Mouse (Mus musculus): Measurements from ENCODE around the gene Slc9a9. TPM values are rescaled to one million over a fixed set of nuclear protein-coding genes. Genes with fewer than 3 reads are reported as not detected.

Gene Slc9a9
- total RNA-seq, 2 experiments from 2014 or later: 5.9 to 8.5 TPM

DNA sequence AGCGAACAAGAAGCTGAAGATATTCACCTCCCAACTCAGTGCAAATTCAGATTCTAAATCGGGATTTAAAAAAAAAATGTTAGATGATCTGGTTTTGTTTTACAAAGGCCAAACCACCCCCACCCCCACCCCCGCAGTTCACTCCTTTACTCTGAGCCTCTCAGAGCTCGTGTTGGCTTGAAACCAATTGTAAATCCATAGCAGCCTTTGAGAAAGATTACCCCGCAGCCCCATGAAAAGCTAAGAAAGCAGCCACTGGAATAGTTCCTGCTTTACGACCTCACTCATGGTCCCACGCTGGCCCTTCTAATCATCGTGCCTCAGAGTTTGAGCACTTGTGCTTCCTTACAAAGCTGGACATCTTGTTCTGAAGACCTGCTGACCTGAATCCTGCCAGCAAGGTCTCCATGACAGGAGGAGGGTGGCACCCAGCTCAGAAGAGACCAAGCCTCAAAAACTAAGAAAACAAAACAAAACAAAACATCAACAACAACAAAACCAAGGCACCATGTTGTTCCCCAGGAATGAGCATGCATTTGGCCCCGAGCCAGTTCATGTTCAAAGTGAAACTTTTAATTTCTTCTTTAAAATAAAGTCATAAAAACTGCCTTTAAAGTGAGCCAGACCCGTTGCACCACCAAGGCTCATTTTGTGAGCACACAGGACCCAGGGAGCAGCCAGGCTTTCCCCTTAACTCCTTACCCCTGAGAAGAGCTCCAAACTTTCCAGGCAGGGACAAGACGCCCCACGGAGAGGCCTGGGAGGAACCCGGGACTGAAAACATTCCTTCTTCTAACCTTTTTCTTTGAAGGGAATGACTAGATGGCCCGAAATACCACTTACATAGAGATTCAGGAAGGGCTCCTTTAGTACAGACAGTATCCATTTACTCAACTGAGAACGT is 516.9 kb downstream of the Slc9a9 start:
- ATAC-seq (replicated peaks; ENCODE audit: poor library complexity): no peak

DNA sequence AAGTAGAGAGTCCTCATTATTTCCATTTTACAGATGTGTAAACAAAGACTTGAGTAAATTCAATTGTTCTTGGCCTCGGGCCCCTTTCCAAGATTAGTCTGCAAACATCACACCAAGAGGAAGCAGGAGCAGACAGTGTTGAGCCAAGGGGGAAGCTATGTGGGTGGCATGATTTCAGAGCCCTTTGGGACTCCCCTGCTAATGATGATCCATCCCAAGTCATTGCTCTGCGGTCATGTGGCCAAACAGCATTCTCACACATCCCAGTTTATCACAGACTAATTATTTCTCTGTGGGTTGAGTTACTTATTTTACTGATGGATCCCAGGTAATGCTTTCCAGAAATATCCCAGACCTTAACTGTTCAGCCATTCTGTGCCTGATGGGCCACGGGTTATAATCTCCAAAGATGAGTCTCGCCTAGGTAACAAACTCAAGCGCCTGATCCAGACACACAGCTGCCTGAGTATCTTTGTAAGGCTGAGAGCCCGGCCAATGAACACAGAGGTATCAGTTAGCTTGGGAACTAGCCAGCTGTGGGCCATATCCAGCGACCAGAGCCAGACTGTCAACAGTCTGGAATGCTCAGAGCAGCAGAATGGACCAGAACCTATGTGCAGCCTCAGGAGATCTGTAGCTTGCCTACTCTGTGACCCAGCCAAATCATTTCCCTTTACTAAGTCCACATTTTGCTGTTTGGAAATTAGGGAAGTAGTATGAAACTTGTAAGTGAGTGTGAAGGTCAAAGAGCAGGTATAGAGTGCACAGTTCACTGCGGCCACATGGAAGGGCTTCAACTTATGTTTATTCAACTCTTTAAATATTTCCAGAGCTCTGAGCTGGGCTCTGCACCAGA is 518.9 kb downstream of the Slc9a9 start:
- no peak; the same call in 1 of the 2 replicates for ATAC-seq (replicated peaks; ENCODE audit: poor library complexity)

DNA sequence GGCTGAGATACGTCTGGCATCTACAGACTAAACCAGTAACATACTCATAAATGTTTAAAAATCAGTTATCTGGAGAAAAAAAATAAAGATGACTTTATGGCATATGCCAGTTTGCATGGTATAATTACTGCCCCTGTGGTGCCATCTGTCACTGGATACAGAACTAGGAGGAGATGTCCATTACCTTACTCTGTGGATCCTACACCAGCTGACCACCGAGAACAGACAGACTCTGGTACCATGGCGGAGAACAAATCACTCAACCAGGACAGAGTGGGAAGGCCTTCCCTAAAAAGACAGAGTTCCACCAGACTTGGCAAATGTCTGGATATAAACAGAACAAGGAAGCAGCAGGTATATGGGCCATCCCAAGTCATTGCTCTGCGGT is 519.5 kb downstream of the Slc9a9 start:
- ATAC-seq (replicated peaks; ENCODE audit: poor library complexity): no peak

DNA sequence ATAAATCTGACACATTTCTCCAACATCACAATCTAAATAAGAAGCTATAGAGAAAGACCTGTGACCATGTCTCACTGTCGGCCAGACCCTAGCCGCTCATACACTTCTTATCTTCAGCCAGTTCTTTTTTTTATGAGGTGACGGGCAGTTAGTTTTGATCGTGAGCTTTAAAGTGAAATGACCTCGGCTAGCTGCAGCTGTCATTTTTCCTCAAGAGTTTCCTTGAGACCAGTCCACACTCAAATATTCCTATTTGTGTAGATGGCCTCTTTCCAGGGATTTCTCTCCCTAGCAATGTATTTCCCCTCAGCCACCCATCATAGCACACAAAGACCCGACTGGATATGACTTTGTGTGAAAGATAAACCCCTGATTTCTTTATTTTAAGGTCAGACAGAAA is 521.7 kb downstream of the Slc9a9 start:
- no peak for ATAC-seq (replicated peaks; ENCODE audit: poor library complexity)

DNA sequence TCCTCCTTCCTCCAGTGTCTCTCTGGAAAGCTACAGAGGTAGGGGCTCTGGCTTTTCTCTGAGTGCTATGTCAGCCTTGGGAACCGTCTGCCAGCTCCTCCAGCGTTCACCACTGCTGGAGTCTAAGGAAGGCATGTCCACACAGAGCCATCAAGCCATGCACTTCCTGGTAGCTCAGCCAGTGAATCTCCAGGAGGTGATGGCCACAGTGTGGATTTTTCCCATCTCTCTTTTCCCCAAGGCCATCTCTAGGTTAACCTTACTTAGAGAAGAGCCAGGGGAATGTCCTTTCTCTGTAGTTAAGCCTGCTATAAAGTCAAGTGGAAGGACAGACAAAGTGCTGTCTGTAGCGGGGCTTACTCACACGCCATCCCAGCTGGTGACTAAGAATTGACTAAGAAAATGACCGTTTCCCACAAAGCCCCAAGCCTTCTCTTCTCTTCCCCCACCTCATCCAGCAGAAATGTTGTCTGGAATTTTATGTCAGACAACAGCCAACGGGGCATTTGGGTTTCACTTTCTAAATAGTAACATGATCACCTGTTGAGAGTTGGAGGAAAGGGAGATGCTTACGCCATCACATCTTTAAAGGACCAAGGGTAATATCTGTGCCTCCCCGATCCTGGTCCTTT is 523.3 kb downstream of the Slc9a9 start:
- no peak for ATAC-seq (replicated peaks; ENCODE audit: poor library complexity)

DNA sequence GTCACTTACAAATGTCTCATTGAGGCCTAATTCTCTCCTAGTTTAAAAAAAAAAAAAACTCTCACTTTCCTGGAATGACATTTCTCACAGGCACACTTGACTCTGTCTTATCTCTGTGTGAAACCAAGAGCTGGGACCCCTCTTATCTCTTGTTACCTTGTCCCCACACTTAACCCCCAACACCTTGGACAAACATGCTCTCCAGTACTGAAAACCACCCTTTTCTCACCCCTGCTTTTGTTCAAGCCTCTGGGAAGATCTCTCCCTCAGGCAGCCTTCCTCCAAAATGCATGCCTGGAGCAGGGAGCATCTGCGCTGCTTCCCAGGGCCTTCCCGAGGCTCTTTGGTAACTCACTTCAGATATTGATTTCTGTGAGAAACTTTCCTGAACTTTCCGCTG is 524.0 kb downstream of the Slc9a9 start:
- ATAC-seq (replicated peaks; ENCODE audit: poor library complexity): no peak

DNA sequence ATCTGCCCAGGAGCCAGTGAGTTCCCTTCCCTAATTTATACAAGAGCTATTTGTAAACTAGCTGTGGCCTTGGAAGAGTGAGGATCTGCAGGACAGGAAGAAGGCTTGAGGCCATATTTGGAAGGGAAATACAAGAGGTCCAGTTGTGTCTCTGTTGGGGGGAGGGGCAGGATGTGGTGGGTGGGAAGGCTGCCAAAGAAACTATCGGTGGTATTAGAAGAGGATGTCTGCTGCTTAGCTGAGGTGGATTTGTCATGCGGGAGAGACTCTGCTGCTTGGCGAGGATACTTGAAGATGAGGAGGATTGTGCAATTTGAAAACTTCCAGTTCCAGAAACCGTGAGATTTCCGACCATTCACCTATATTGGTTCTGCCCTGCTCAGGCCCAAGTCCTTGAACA is 524.4 kb downstream of the Slc9a9 start:
- ATAC-seq (replicated peaks; ENCODE audit: poor library complexity): peak; percentile 73

DNA sequence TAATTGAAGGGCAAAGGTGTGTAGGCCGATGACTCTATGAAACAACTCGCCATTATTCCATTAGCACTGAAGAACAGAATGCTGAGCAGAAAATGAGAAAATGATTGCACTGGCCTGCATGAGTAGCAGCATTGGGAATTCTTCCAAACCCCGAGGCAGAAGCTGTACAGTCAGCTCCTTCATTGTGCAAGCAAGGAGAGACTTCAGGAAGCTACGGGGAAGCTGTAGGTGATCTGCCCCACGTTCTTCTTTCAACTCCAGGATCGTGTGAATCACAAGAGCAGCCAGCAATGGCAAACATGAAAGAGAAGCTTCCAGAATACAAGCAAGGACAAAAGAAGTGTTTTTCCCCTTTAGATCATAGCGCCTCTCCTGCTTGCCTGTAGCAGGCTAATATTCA is 538.0 kb downstream of the Slc9a9 start:
- ATAC-seq (replicated peaks; ENCODE audit: poor library complexity): no peak

DNA sequence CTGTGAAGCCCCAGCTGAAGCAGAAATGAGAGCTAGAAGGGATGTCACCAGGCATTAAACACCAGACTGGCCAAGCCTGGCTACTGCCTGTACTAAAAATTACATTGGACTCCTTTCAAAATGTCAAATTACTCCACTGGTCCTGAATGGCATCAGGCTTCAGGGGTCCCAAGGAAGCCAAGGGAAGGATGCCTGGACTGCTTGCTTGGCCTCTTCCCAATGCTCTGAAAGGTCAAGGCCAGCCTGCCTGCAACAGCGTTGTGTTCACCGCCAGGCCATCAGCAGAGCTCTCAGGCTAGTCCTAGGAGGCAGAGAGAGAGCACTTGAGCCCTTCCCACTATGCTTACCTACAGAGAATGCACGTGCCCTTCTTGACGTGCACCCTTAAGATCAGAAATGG is 539.0 kb downstream of the Slc9a9 start:
- no peak for ATAC-seq (replicated peaks; ENCODE audit: poor library complexity)

DNA sequence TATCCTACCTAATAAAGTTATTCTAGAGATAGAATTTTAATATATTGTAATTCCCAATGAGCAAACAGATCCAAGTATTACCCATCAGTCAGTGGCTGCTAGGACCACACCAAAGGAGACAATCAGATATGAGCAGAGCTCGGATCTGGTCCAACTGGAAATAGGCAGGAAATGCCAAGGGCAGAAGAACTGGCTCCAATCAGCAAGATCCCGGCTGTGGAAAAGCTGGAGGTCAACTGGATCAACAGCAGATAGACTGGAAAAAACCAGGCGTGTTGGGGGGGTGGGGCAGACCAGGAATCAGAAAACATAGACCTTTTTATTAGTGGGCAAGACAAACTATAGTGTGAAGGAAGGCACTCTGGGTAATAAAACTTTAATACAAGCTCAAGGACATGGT is 550.3 kb downstream of the Slc9a9 start:
- no peak for ATAC-seq (replicated peaks; ENCODE audit: poor library complexity)

DNA sequence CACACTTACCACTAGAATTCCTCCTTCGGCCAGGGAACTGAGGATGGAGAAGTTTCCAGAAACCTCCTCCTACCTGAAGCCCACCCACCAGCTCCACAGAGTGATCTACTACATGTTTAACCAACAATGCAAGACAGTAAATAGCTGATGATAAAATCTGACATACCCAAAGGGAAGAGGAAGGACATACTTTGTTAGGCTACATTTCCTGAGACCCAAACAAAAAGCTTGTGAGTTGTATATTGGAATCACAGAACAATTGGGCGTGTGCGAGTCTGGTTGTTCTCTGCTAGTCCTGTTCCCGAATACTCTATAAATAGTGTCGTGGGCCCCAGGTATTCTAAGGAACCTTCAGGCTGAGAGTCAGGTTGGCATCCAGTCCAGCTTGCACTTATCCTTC is 551.6 kb downstream of the Slc9a9 start:
- ATAC-seq (replicated peaks; ENCODE audit: poor library complexity): no peak

DNA sequence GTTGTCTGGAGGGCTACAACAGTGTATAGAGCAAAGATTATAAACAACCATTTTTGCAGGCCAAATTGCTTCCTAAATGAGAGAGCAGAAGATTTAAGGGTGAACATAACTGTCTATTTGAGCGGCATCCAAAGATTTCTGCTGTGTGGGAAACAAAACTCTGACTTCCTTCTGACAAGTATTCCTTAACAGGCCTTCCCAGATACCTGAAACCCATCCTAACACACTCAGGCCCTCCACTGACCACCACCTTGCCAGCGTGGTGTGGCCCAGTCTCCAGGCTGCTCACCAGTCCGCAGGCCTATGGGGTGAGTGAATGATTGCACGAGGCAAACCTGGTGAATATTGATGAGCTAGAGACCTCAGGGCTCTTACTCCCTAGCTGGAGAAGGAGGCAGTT is 557.3 kb downstream of the Slc9a9 start:
- no peak for ATAC-seq (replicated peaks; ENCODE audit: poor library complexity)

DNA sequence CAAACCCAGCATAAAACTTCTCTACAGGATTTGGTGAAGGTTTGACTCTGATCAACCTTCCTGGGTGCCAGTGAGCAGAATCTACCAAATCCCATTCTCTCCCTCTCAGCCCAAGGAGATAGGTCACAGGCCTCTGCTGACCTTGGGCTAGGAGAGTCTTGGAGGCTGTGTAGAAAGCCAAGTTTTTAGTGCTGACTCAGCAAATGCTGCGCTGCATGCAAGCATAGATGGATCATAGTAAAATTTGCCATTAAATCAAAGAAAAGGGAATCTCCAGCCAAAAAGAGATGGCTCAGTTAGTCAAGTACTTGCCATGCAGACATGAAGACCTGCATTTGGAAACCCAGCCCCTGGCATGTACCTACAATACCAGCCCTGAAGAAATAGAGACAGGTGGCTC is 558.4 kb downstream of the Slc9a9 start:
- ATAC-seq (replicated peaks; ENCODE audit: poor library complexity): no peak

DNA sequence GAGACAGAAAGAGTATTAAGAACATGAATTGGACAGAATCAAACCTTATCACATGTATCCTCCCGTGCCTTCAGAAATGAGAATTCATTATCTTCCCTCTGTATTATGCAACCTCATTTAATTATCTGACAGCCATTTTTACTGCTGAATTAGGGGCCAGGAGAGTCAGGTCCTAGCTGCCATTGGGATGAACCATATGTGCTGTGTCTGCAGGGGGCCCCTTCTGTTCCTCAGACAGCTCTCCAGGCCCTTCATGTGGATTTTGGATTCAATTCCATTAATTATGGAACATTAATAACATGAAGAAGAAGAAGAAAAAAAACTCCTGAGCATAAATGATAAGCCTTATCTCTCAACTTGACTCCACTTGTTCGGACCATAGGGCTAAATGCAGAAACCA is 559.4 kb downstream of the Slc9a9 start:
- ATAC-seq (replicated peaks; ENCODE audit: poor library complexity): no peak

DNA sequence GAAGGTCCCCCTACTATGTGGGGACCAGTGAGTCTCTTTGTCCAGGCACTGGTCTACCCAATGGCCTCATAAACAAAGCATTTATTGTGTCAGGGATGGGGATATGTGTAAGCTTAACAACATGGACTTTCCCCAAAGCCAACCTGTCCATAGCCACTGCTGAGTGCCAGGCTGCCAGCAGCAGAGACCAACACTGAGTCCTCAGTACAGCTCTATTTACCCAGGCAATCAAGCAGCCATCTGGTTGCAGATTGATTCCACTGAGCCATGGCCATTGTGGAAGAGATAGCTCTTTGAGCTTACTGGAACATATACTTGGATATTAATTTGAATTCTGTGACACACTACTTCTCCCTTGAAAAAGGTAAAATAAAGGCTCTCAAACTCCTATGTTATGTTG is 570.2 kb downstream of the Slc9a9 start:
- no peak for ATAC-seq (replicated peaks; ENCODE audit: poor library complexity)

DNA sequence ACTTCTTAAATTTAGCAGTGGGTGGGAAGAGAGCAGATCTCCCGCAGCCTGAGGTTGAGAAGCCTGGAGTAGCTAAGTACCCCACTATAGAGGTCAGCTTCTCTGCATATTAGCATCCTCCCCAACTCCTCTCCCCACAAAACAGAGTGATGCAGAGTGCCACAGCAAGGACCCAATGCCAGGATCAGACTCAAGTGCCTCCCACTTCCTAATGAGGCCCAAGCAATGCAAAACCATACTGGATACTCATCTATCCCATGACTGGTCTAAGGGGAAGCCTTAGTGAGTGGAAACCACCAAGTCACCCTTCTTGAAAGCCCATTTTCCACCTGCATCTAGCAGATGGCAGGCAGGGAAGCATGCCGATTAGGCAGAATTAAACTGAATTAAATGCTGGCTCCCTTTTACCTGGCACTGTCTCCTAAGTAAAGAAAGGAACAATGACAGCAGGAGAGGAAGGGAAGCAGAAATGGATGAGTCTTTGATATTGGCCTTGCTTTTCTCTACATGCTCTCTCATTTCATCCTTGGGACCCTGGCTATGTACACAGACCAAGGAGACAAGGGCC is 573.0 kb downstream of the Slc9a9 start:
- ATAC-seq (replicated peaks; ENCODE audit: poor library complexity): no peak

DNA sequence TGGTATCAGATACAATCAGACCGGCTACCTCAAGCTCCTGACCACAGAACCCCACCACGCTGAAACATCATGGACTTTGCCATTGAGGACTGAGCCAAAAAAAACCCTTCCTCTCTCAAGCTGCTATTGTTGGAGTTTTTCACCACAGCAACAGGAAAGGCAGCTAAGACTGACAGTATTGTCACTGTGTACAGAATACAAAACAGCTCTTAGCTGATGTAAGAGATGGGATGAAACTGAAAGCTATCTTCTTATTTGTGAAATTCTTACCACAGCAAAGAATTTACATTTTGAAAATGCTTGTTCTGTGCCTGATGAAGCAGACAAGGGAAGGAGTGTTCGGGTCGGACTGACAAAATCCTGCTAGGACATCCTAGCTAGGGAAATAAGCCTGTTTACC is 584.5 kb downstream of the Slc9a9 start:
- ATAC-seq (replicated peaks; ENCODE audit: poor library complexity): no peak

DNA sequence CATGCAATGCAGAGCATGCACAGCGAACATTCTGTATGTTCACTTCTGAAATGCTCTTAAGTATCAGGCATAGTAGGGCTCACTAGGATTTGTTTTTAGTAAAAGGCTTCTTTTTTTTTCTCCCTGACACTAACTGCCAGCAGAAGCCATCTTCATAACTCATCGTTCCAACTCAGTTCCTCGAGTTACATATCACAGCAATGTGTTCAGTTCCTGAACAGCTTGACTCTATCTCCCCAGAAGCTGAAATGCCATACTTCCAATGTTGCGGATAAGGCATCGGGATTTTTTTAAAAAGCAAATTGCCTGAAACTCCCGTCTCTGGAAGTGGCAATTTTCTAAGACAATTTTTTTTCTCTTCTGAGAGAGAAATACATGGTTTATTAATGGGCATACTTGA is 586.1 kb downstream of the Slc9a9 start:
- no peak for ATAC-seq (replicated peaks; ENCODE audit: poor library complexity)

DNA sequence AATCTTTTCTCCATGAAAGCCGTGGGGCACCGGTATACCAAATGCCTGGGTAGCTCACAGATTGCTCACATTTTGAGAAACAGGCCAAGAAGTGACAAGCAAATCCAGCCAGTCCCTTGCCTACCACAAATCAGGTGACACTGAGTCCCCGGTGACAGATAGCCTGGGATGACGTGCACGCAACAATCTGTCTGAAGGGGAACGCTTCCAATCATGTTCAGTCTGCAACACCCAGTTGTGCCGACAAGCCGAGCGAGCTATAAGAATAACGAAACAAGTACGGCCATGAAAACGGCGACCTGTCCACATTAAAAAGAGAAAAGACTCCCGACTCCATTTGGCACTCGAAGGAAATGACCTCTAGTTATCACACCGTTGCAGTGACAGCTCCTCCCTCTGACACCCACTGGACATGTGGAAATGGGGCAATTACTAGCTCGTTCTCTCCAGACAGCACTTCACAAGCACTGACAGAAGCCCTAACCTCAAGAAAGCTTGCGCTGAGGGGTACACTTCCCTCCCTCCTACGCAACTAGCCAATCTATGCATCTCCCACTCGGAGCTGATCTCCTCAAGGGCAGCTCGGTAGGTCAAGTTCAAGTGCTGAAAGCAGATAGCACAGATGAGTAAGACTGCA is 587.1 kb downstream of the Slc9a9 start:
- no peak for ATAC-seq (replicated peaks; ENCODE audit: poor library complexity)

DNA sequence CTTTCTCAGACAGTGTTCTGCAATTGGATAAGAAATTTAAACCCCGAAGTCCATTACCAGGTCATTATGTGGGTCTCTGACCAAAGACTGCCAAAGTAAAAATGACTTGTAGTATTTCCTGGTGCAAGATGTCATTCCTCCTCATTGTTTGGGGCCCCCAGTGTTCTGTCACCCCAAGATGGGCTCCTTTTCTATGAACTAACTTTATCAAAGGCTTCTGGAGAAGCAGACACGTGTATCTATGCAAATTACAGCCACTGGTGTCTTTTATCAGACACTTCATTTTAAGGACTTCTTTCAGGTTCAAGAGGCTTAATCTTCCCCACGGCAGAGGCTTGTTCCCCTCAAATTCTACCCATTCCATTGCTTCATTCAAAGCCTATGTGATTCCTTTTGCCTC is 593.1 kb downstream of the Slc9a9 start:
- no peak for ATAC-seq (replicated peaks; ENCODE audit: poor library complexity)

Data from megakaryocyte progenitor cell, adult 5-6 weeks (primary cell).